Mouse (Mus musculus) liver, embryonic 14.5 days (tissue): ENCODE data around the gene Acot7.

Experiments used
- CTCF ChIP-seq: IDR thresholded peaks from 2 replicates; pipeline ENCODE4 v1.5.1; 2016; ENCODE audit warnings: antibody characterized with exemption, low read depth, control low read depth
- EP300 ChIP-seq: IDR thresholded peaks from 2 replicates; pipeline ENCODE4 v1.6.1; 2016; ENCODE audit warnings: antibody characterized with exemption, low read depth

- TF ChIP-seq CTCF (peak; percentile 81), EP300 (no peak)
These were observed 98.7 kb downstream of the Acot7 start for GRCm38 (mm10) chr4:152276389-152277347.
